In genomic region chr1:35869381-35870143, GRCm38 (mm10) we compare ENCODE assay signal across 8 mouse cellular contexts.
A peak's percentile ranks its signal among the peaks of the same experiment; 100 is the strongest.
DNase-seq lines count a peak whose midpoint lies in the region; ATAC-seq and TF ChIP-seq lines count a peak whose summit lies in the region.

No protein-coding gene starts in this region.

- 47% methylated on average over 17 of the region's 17 CpGs for WGBS in lung, embryonic 15.5 days
- WGBS in neural tube, embryonic 15.5 days = 24% methylated on average over 17 of the region's 17 CpGs

- intact Hi-C loops in heart, postnatal 14 days (cut with DNase I) = no loop called here

- TF ChIP-seq CTCF in layer of hippocampus, adult 2 months (conservative IDR thresholded peaks at IDR 0.05) = no peak

- DNase-seq in adipocyte (ENCODE audit: low spot score) = peak; percentile 5
- DNase-seq in fibroblast of lung, adult 2 months (ENCODE audit: low read depth) = peak; percentile 61
- peak; percentile 67 to 69 for DNase-seq in heart, postnatal 14 days
- DNase-seq in layer of hippocampus, adult 2 months (ENCODE audit: low spot score in 2 of 2) = peak; percentile 77 to 89
- DNase-seq in thymus, postnatal 4 days = peak; percentile 53

- H3K9me3 ChIP-seq in lung, embryonic 15.5 days = no peaks in the 10 kb centered on the region
- H3K9me3 ChIP-seq in neural tube, embryonic 15.5 days (replicated peaks) = no peaks in the 10 kb centered on the region

- H3K27ac ChIP-seq in layer of hippocampus, adult 2 months = no peak overlapping the region
- H3K27ac ChIP-seq in lung, embryonic 15.5 days = no peak overlapping the region
- peak overlapping the region; percentile 1; the same call in 1 of the 2 replicates for H3K27ac ChIP-seq in neural tube, embryonic 15.5 days (replicated peaks)

- 0 out of 2 replicates have a peak, but pooled peaks cover 5% of the 10 kb centered on the region for H3K4me1 ChIP-seq in lung, embryonic 15.5 days
- H3K4me1 ChIP-seq in neural tube, embryonic 15.5 days = peaks cover 12% of the 10 kb centered on the region

- H3K4me2 ChIP-seq in lung, embryonic 15.5 days = no peak overlapping the region
- H3K4me2 ChIP-seq in neural tube, embryonic 15.5 days = peak overlapping the region; percentile 48

- no peaks in the 10 kb centered on the region for H3K27me3 ChIP-seq in lung, embryonic 15.5 days
- no peaks in the 10 kb centered on the region for H3K27me3 ChIP-seq in neural tube, embryonic 15.5 days (replicated peaks)

- no peaks in the 10 kb centered on the region for H3K36me3 ChIP-seq in lung, embryonic 15.5 days
- no peaks in the 10 kb centered on the region for H3K36me3 ChIP-seq in neural tube, embryonic 15.5 days

- H3K9ac ChIP-seq in lung, embryonic 15.5 days = no peak overlapping the region
- no peak overlapping the region for H3K9ac ChIP-seq in neural tube, embryonic 15.5 days (replicated peaks)

- ATAC-seq in CD4-positive, CD25-positive, alpha-beta regulatory T cell, adult 4 months = peak; percentile 56
- peak; percentile 64; the same call in 1 of the 2 replicates for ATAC-seq in lung, embryonic 15.5 days (ENCODE audit: borderline replicate concordance, extremely low read depth, low FRiP score, low TSS enrichment)
- ATAC-seq in neural tube, embryonic 15.5 days (ENCODE audit: low FRiP score) = peak; percentile 94

- H3K4me3 ChIP-seq in layer of hippocampus, adult 2 months = peak overlapping the region; percentile 36; the same call in 1 of the 2 replicates
- H3K4me3 ChIP-seq in lung, embryonic 15.5 days = no peak overlapping the region
- H3K4me3 ChIP-seq in neural tube, embryonic 15.5 days (replicated peaks) = peak overlapping the region; percentile 11; the same call in 1 of the 2 replicates

Comparison
In these comparisons a context has a peak if more than half of its experiments do, and no peak if none do; other contexts are left out.
1. DNase-seq: peak in every context shown above with its lines; median percentile 83 in layer of hippocampus, adult 2 months; 68 in heart, postnatal 14 days; 61 in fibroblast of lung, adult 2 months; 53 in thymus, postnatal 4 days; 5 in adipocyte.